Mouse (Mus musculus) midbrain, embryonic 11.5 days (tissue): Measurements from ENCODE around the gene Dennd6b. TPM values are rescaled to one million over a fixed set of nuclear protein-coding genes. Genes with fewer than 3 reads are reported as not detected.
A peak's percentile ranks its signal among the peaks of the same experiment; 100 is the strongest.

Source experiments
- ATAC-seq: fragments of 200-750 bp; cut with Nextera tagmentation; 2 replicates; pipeline ENCODE4 v1.8.0; 2017; ENCODE audit warnings: moderate TSS enrichment, moderate library complexity; ENCODE audit not compliant: low FRiP score
- DNase-seq: peaks from one replicate; pipeline ENCODE4 v3.0.0; 2015; ENCODE audit warnings: low spot score; ENCODE audit errors: missing footprints
- H3K27ac ChIP-seq: fragments of 300-500 bp; sonication (generic); 2 replicates; pipeline ENCODE4 v1.5.1; 2014; ENCODE audit warnings: low read depth, low read length
- H3K27me3 ChIP-seq: fragments of 300-500 bp; sonication (generic); 2 replicates; pipeline ENCODE4 v1.6.1; 2014; ENCODE audit warnings: mild to moderate bottlenecking, low read length, moderate library complexity, mixed read lengths; ENCODE audit not compliant: control insufficient read depth, insufficient read depth
- H3K36me3 ChIP-seq: fragments of 300-500 bp; sonication (generic); 2 replicates; pipeline ENCODE4 v1.6.1; 2014; ENCODE audit warnings: mild to moderate bottlenecking, low read length, moderate library complexity, mixed read lengths; ENCODE audit not compliant: control insufficient read depth, insufficient read depth
- H3K4me1 ChIP-seq: fragments of 300-500 bp; sonication (generic); 2 replicates; pipeline ENCODE4 v1.6.1; 2014; ENCODE audit warnings: low read length; ENCODE audit not compliant: control insufficient read depth, insufficient read depth
- H3K4me2 ChIP-seq: fragments of 300-500 bp; sonication (generic); 2 replicates; pipeline ENCODE4 v1.6.1; 2014; ENCODE audit warnings: mild to moderate bottlenecking, moderate library complexity
- H3K4me3 ChIP-seq: fragments of 300-500 bp; sonication (generic); 2 replicates; pipeline ENCODE4 v1.5.1; 2014; ENCODE audit warnings: low read depth, low read length
- H3K9ac ChIP-seq: fragments of 300-500 bp; sonication (generic); 2 replicates; pipeline ENCODE4 v1.6.1; 2014; ENCODE audit warnings: low read length
- H3K9me3 ChIP-seq: fragments of 300-500 bp; sonication (generic); 2 replicates; pipeline ENCODE4 v1.6.1; 2016; ENCODE audit warnings: low read length; ENCODE audit not compliant: control insufficient read depth
- WGBS: fragments of 180-500 bp; shearing (Covaris S2); extraction: QIAGEN DNeasy Blood & Tissue Kit; methylation state at CpG from one replicate; pipeline ENCODE4 v1.1.7; 2014; 5-methylcytosine and 5-hydroxymethylcytosine counted together
- polyA plus RNA-seq: library from polyadenylated mRNA; unstranded; fragments of >200 nt; fragmentation: Nextera tagmentation; extraction: Ambion mirVana; gene quantifications from 2 replicates; pipeline ENCODE4 v1.2.1, GENCODE M21; 2014

The Dennd6b gene
- polyA plus RNA-seq: 26.2 and 26.6 TPM in 2 replicates

DNA sequence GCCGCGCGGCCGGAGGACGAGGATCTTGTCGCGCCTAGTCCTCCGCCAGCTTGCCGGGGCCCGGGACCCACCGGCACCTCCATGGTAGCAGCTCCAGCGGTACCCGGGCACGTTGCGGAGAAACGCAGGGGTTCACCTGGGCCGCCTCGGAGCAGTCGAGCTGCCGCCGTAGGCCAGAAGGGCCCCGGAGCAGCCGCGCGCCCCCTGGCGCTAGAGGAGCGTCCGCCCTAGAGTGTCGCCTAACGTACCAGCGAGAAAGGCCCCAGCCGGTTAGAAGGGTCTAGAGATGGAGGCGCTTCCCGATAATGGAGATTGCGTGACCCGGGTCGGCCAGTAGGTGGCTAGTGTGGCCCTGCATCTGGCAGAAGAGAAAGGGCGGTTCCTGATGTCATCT, at the start of gene Dennd6b:
Gene Dennd6b, minus strand, starts transcription at position 184 of the 394 bp plus-strand sequence.
- H3K9ac ChIP-seq: peak within 1 kb of the TSS; percentile 99
- peak within 1 kb of the TSS; percentile 72 for H3K4me2 ChIP-seq
- peak; percentile 98 for ATAC-seq
- peak within 1 kb of the TSS; percentile 98 for H3K4me3 ChIP-seq
- peak within 1 kb of the TSS; percentile 95 for H3K27ac ChIP-seq
- H3K27me3 ChIP-seq: no peaks in the 10 kb centered on the region
- under 1% methylated on average over 38 of the region's 38 CpGs for WGBS
- H3K9me3 ChIP-seq: no peaks in the 10 kb centered on the region
- peak; percentile 99 for DNase-seq
- no peaks in the 10 kb centered on the region for H3K36me3 ChIP-seq
- H3K4me1 ChIP-seq: peaks cover 14% of the 10 kb centered on the region

DNA sequence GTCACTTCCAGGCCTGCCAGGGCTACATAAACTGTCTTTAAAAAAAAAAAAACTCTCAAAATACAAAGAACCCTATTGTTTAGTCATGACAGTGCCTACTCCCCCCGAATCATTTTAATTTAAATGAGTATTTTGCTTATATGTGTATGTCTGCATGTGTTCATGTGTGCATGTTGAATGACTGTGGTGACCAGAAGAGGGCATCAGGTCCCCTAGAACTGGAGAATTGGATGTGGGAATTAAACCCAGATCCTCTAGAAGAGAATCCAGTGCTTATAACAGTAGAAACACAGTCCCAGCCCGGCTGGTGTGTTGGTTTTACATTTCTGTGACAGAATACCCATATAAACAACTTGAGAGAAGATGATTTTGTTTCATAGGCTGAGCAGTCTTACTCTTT, 44.7 kb upstream of the Dennd6b start:
- Histone ChIP-seq H3K4me1 (no peaks in the 10 kb centered on the region), H3K27me3 (no peaks in the 10 kb centered on the region), H3K9me3 (no peaks in the 10 kb centered on the region), H3K9ac (no peak overlapping the region), H3K4me3 (no peak overlapping the region), H3K27ac (no peak overlapping the region), H3K36me3 (0 out of 2 replicates have a peak, but pooled peaks cover 2% of the 10 kb centered on the region), H3K4me2 (no peak overlapping the region)
- no peak for DNase-seq
- no peak for ATAC-seq
- WGBS: 62% methylated on average over 2 of the region's 2 CpGs

DNA sequence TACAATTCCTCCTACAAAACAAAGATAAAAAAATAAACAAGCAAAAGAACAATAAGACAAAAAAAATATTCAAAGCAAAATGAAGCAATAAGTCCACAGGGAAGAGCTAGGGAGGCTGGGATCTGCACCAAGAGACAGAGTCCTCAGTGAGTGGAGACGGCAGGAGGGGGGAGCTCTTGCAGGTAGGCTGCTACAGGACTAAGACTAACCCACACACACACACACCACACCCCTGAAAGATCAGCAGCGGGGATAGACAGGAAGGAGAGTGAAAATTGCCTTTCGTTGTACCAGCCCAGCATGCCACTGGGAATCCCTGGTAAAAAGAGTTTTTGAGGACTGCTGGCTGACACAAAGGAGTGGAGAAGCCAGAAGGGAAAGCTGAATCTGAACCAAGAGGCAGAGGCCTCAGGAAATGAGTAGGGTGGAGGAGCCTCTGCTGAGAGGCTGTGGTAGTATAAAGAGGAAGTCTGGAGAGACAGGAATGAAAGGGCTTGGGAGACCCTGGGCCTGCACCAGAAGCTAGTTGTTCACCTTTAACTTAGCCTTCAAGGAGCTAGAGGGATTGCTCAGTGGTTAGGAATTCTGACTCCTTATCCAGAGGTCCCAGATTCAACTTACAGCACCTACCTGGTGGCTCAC, 43.6 kb upstream of the Dennd6b start:
- H3K4me1 ChIP-seq: no peaks in the 10 kb centered on the region
- DNase-seq (no peak), ATAC-seq (no peak)
- no peaks in the 10 kb centered on the region for H3K9me3 ChIP-seq
- no peak overlapping the region for H3K4me3 ChIP-seq
- no peak overlapping the region for H3K27ac ChIP-seq
- H3K9ac ChIP-seq: no peak overlapping the region
- H3K27me3 ChIP-seq: no peaks in the 10 kb centered on the region
- no peak overlapping the region for H3K4me2 ChIP-seq
- 68% methylated on average over 3 of the region's 3 CpGs for WGBS
- 0 out of 2 replicates have a peak, but pooled peaks cover 2% of the 10 kb centered on the region for H3K36me3 ChIP-seq

DNA sequence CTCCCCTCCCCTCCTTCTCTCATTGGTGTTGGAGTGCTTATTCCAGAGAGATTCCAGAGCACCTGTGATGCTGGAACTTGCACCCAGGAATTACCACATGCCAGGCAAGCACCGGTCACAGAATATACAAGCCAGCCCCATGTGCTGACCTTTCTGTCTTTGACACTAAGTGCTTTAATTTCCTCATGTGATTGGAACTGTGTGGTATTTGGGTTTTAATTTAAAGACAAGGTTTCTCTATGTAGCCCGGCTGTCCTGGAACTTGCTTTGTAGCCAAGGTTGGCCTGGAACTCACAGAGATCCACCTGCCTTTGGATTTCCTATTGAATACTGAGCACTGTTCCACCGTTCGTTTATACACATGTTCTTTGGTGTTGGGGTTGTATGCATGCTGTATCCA, 37.8 kb upstream of the Dennd6b start:
- no peaks in the 10 kb centered on the region for H3K4me1 ChIP-seq
- DNase-seq (no peak), ATAC-seq (no peak)
- H3K9ac ChIP-seq: no peak overlapping the region
- WGBS: 88% methylated on average over 4 of the region's 4 CpGs
- H3K4me2 ChIP-seq: no peak overlapping the region
- H3K4me3 ChIP-seq: no peak overlapping the region
- H3K27me3 ChIP-seq: no peaks in the 10 kb centered on the region
- no peaks in the 10 kb centered on the region for H3K9me3 ChIP-seq
- no peaks in the 10 kb centered on the region for H3K36me3 ChIP-seq
- no peak overlapping the region for H3K27ac ChIP-seq

DNA sequence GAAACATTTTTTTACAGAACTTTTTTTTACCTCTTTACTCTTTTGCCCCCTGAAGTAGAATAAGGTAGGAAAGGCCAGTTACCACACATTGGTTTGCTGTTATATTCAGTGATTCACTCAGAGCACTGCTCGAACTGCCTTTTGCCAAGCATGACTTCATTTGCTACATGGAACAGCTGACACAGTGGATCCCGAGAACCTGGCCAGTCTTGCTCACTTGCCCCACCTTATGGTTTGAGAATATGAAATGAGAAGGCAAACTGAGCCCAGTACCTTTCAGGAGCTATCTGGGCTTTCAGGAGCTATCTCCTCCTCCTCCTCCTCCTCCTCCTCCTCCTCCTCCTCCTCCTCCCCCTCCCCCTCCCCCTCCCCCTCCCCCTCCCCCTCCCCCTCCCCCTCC, 37.3 kb upstream of the Dennd6b start:
- no peaks in the 10 kb centered on the region for H3K36me3 ChIP-seq
- H3K4me3 ChIP-seq: no peak overlapping the region
- WGBS: 65% methylated on average over 2 of the region's 2 CpGs
- ATAC-seq (no peak), DNase-seq (no peak)
- no peak overlapping the region for H3K4me2 ChIP-seq
- H3K27me3 ChIP-seq: no peaks in the 10 kb centered on the region
- H3K9me3 ChIP-seq: no peaks in the 10 kb centered on the region
- no peak overlapping the region for H3K27ac ChIP-seq
- H3K9ac ChIP-seq: no peak overlapping the region
- H3K4me1 ChIP-seq: no peaks in the 10 kb centered on the region

DNA sequence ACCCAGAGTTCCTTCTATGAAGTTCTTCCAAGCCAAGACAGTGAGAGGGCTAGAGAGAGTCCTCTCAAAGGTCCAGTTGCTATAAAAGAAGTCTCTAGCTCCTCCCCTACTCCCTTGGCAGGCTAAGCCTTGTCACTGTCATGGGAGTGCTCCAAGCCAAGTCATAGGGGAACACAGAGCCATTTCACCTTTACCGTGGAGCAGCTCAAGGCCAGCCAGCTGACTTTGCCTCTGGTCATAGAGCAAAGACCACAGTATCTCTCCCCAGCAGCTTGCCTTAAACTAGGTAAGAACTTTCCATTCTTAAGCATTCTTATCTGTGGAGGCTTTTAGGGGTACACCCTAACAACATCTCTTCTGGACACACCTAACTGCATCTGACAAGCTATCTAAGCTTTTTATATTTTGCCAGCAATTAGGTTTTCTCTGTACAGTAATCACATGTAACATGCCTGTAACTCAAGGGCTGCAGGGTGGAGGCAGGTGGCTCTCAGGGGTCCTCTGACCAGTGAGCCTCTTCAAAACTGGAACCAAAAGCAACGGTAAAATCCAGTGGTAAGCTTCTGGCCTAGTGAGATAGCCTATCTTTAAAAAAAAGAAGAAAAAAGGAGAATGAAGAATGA, 19.4 kb upstream of the Dennd6b start:
- Histone ChIP-seq H3K27ac (no peak overlapping the region), H3K9ac (no peak overlapping the region), H3K36me3 (peaks cover 8% of the 10 kb centered on the region; the same call in 1 of the 2 replicates), H3K4me3 (no peak overlapping the region), H3K4me1 (peaks cover 6% of the 10 kb centered on the region; the same call in 1 of the 2 replicates), H3K4me2 (no peak overlapping the region), H3K27me3 (no peaks in the 10 kb centered on the region), H3K9me3 (no peaks in the 10 kb centered on the region)
- ATAC-seq (no peak), DNase-seq (no peak)
- 88% methylated on average over 2 of the region's 2 CpGs for WGBS

DNA sequence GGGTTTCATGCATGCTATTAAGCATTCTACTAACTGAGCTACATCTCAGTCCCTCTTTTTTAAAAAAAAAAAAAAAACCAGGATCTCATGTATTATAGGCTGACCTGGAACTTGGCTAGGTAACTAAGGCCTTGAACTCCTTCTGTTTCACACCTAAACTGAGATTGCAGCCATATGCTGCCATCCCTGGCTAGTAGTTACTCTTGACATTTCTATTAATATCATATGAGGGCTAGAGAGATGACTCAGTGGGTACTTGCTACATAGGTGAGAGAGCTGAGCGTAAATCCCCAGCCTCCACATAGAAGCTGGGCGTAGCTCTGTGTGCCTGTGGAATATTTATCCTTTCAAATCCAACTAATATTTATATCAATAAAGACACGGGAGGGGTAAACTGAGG, 18.7 kb upstream of the Dennd6b start:
- no peak for ATAC-seq
- no peak overlapping the region for H3K9ac ChIP-seq
- no peaks in the 10 kb centered on the region for H3K9me3 ChIP-seq
- no peak for DNase-seq
- H3K27ac ChIP-seq: no peak overlapping the region
- 94% methylated on average over 3 of the region's 3 CpGs for WGBS
- H3K4me3 ChIP-seq: no peak overlapping the region
- H3K4me1 ChIP-seq: peaks cover 6% of the 10 kb centered on the region; the same call in 1 of the 2 replicates
- no peaks in the 10 kb centered on the region for H3K27me3 ChIP-seq
- peaks cover 8% of the 10 kb centered on the region; the same call in 1 of the 2 replicates for H3K36me3 ChIP-seq
- no peak overlapping the region for H3K4me2 ChIP-seq

DNA sequence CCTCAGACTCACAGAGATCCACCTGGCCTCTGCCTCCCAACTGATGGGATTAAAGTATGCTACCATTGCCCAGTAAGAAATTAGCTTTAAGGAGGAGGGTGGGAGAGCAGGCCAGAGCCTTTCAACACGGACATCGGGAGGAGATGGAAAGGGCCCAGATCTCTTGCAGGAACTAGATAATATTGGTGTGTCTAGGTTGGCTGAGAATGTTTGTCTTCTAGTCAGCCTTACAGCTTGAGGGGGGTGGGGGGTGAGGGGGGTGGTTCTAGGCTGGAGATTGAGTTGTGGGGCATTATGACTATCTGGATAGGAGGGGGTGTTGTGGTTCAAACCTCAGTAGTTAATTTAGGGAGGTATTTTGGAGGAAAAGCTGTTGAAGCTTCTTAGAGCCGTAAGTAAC, 17.2 kb upstream of the Dennd6b start:
- H3K9ac ChIP-seq: no peak overlapping the region
- no peak overlapping the region for H3K4me2 ChIP-seq
- peaks cover 8% of the 10 kb centered on the region; the same call in 1 of the 2 replicates for H3K36me3 ChIP-seq
- ATAC-seq (no peak), DNase-seq (no peak)
- no peak overlapping the region for H3K4me3 ChIP-seq
- WGBS: 98% methylated on average over 3 of the region's 3 CpGs
- H3K27ac ChIP-seq: no peak overlapping the region
- H3K27me3 ChIP-seq: no peaks in the 10 kb centered on the region
- H3K9me3 ChIP-seq: no peaks in the 10 kb centered on the region
- peaks cover 6% of the 10 kb centered on the region; the same call in 1 of the 2 replicates for H3K4me1 ChIP-seq

DNA sequence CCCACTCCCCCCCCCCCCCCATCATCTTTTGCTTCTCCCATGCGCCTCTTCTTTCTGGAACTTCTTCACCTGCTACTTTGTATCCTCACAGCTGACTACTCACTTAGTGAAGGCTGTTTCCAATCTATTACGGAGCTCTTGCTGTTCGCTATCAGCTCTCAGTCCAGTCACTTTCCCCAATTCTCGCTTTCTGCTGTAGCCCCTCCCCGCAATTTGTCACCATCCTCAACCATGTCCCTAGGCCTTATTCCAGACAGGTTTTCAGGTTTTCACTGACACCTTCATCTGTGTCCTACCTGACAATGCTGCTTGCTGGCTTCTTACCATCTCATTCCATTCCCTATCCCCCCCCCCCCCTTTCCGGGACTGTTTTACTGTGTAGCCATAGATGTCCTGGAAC, 16.2 kb upstream of the Dennd6b start:
- H3K27ac ChIP-seq: no peak overlapping the region
- ATAC-seq (no peak), DNase-seq (peak; percentile 87)
- H3K9ac ChIP-seq: peak overlapping the region; percentile 94
- H3K27me3 ChIP-seq: no peaks in the 10 kb centered on the region
- peak overlapping the region; percentile 80 for H3K4me2 ChIP-seq
- H3K4me3 ChIP-seq: peak overlapping the region; percentile 68
- 58% methylated on average over 6 of the region's 6 CpGs for WGBS
- no peaks in the 10 kb centered on the region for H3K9me3 ChIP-seq
- peaks cover 8% of the 10 kb centered on the region; the same call in 1 of the 2 replicates for H3K36me3 ChIP-seq
- peaks cover 6% of the 10 kb centered on the region; the same call in 1 of the 2 replicates for H3K4me1 ChIP-seq
